Mouse (Mus musculus): Measurements from ENCODE around the gene Abcc9. TPM values are rescaled to one million over a fixed set of nuclear protein-coding genes. Genes with fewer than 3 reads are reported as not detected.

The Abcc9 gene
- polyA plus RNA-seq, 1 experiment = 7.2 TPM

DNA sequence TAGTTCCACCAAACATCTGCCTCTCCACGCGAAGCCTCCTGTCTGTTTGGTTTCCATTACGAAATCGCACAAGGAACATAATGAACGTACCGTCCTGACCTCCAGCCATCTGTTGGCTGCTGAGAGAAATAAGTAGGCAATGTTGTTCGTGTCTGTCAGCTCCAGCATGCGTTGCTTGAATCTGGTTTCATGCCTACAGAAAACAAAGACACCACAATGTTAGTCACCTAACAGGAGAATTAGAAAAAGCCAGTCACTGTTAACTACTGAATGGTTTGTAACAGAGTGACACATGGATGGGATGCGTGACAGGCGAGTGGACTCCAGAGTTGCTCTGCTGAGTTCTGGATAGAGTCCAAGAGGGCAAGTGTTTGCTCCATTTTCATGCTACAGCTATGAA is 87.8 kb downstream of the Abcc9 start:
- DNase-seq (ENCODE audit: low read depth) = peak; percentile 17

DNA sequence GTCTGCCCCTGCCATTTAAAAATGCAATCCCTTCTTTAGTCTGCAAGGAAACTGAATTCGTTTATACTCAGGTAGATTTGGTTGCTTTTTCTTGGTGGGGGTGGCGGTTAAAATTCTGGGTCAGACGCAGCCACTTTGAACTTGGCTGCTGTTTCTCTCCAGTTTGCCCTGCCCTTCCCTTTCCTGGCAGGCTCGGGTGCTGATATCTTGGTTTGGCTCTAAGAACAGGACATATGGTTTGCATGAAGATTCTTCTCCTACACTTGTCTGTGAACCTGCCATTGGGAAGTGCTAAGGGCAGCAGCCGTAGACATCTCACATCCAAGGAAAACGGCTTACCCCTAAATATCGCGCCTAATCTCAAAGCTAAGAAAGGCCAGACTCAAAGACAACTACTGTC is 89.7 kb downstream of the Abcc9 start:
- DNase-seq (ENCODE audit: low read depth) = no peak

DNA sequence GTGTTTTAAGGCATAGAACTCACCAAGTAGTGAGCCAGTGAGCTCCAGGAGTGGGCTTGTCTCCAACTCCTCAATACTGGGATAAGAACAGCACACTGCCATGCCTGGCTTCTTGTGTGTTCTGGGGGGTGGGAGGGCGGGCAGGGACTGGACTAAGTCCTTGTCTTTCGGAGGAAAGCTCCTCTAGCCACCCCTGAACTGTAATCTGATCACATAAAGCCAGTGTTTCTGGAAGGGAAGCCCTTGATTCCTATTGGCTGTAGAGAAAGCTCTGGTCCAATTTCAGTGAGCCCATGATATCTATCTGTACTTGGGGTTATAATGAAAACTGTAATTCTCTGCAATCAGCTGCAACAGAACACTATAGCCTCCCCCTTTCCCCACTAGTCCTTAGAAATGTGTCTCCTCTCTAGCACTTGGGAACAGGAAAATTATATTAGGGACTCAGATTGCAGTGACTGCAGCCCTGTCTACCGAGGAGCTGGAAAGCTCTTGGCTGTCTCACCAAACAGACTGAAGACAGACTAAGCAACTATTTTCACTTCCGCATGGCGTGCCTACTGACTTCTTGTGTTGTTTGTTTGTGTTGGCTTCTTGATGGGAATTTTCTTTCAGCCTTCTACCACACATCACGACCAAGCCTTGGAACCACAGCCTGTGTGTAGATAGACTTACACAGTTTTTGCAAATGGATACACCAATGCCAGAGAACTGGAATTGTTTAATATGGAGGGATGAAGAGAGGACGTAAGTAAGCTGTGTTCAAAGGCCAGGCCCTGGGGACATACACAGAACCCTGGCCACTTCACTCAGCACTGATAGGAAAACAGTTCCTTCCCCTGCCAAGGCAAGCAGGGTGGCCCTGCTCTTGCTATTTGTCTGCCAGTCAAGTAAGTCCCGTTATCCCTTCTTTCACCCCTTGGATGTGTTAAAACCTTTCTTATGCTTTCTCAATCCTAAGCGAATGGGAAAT is 92.4 kb downstream of the Abcc9 start:
- no peak for DNase-seq (ENCODE audit: low read depth)

DNA sequence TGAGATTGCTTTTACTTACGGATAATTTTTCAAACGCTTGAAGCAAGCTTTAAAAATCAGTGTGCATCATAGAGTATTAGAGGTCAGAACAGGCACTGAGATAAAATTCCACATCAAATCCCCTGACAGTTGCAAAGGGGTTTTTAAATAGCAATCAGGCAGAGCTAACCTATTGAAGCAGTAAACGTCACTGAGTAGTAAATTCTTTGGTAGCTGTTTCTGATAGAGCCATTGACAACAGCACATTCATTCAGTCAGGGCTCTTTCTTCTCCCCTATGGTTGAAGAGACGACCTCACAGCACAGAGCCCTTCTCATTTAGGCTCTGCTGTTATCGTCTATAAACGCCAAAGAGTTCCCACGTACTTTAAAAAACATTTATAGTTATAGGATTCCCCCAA is 95.0 kb downstream of the Abcc9 start:
- DNase-seq (ENCODE audit: low read depth) = no peak

DNA sequence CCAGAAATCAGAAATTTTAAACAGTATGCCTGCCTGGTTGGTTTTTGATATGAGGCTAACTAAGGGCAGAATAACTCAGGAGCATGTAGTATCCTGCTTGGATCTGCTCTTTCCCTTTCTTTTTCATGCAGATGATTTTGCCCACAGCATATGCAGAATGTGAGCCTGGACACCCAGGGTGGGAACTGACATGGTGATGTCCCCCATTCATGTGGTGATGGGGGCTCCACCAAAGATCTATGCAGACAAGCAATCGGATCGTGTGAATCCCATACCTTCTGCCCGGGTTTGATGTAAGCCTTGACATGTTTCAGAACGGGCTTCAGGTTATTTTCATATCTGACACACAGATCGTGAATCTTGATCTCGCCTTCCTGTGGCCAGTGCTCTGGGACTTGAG is 99.3 kb downstream of the Abcc9 start:
- DNase-seq (ENCODE audit: low read depth) = no peak

DNA sequence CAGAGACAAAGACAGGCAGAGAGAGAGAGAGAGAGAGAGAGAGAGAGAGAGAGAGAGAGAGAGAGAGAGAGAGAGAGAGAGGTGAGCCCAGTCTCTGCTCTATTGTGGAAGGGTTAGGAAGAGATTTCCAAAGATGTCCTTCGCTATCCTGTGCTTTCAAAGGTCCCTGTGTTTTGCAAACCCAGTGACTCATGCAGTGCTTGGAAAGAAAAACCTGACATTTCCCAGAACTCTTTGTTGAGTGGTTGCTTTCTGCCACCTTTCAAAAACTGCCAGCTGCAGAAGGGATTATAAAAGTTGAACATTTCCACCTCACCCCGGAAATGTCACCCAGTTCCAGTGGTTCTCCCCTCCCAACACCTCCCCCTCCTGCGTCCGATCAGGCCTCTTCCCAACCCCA is 123.3 kb downstream of the Abcc9 start:
- DNase-seq (ENCODE audit: low read depth) = no peak

DNA sequence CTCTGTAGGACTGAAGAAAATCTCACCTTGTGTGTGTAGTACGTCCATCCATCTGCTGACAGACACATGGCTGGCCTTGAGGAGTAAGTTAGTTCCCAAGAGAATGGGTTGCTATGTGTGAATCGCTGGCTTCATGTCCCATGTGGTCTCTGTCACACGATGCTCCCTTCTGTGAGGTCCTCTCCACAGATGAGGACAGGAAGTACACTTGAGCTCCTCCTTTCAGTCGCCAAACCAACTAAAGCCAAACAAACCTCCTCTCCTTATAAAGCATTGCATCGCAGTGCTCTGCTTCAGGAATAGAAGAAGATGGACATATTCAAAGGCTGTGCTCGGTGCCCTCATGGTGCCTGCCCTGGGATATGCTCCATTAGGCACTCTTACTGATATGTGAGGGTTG is 124.3 kb downstream of the Abcc9 start:
- no peak for DNase-seq (ENCODE audit: low read depth)

DNA sequence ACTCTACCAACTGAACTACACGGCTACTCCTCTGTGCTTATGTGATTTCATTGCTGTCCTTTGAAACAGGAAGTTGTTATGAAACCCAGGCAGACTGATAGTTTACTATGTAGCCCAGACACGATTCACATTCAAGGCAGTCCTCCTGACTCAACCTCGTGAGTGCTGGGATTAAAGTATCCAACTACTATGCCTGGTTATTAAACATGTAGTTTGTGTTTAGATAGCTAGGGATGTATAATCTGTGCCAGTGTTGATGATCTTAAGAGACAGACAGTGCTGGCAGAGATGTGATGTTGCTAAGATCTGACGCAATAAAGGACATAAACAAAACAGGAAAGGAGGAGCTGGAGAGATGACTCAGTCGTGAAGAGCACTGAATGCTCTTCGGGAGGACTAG is 129.2 kb downstream of the Abcc9 start:
- peak; percentile 1 for DNase-seq (ENCODE audit: low read depth)

DNA sequence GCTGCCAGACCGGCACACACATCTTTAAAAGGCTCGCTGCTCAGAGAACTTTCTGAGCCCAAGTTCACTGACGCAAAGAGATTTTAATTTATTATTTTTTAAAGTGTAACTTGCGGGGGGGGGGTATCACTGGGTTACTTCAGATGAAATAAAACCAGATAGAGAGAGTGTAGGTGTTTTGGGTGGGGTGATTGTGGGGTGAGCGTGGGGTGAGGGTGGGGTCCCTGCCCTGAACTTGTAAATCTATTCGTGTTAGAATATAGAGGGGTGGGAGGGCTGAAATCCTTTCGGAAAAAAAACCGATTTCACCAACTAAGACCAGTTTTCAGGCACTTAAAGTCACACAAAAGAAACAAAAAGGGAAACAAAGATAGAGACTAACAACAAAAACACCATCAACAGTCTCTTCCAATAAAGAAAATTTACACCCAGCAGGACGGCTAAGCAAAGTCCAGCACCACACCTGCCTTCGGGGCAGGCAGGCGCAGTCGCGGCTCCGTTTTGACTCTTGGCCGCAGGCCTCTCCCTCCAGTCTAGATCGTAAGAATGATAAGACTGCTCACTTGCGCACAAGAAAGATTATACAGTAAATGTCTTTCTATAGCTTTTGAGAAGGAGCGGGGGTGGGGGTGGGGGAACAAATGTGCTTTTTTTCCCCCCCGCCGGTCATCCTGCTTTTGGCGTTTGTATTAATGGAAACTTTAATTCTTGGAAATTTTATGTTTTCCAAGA is 130.3 kb downstream of the Abcc9 start:
- DNase-seq (ENCODE audit: low read depth) = no peak

DNA sequence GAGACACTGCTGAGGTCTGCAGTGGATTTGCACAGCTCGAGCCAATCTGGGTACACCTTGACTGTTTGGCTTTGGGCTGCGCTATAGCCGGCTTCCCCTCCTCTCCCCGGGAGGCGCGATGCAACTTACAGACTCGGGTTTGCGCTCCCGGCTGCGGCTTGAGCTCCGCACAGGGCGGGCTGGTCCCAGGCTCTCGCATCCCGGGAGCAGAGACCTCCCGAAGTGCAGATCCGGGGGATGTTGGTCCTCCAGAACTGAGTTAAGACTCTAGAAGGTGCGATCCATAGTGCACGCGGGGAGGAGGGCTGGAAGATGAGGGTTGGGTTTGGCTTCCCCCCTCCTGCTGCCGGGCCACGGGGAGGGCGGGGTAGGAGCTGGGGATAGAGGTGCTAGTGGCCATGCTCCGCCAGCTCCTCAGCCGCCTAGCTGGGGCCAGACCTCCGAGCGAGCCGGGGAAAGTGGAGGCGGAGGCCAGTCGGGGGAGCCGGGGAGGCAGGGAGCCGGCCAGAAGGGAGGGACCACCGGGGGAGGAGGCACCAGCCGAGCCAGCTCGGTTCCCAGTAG is 131.0 kb downstream of the Abcc9 start, which contains the start of gene Kcnj8:
Kcnj8 (minus strand) TSS at position 560 of the 564 bp plus-strand sequence.
- no peak for DNase-seq (ENCODE audit: low read depth)

DNA sequence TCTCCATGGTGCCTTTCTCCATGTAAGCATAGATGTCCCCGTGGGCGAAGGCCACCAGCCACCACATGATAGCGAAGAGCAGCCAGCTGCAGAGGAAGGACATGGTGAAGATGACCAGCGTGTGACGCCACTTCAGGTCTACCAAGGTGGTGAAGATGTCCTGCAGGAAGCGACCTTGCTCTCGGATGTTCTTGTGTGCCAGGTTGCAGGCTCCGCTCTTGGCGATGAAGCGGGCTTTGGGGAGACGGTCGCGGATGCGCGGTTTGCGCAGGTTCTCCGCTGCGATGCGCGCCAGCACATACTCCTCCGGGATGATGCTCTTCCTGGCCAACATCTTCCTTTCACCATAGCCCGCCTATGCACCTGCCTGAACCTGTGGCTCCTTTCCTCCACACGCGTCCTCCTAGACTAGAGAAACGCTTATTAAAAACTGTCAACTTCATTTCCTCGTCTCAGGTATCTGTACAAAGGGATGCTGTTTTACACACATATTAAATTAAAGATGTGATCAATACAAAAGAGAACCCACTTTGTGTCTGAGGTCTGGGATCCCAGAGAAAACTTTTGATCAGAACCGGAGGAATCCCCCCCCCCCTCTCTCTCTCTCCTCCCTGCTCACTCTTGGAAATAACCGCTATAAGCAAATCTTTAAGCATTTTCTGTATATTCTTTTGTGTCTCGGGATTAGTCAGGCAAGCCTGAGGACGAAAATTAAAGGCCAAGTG is 131.9 kb downstream of the Abcc9 start:
- DNase-seq (ENCODE audit: low read depth) = no peak

DNA sequence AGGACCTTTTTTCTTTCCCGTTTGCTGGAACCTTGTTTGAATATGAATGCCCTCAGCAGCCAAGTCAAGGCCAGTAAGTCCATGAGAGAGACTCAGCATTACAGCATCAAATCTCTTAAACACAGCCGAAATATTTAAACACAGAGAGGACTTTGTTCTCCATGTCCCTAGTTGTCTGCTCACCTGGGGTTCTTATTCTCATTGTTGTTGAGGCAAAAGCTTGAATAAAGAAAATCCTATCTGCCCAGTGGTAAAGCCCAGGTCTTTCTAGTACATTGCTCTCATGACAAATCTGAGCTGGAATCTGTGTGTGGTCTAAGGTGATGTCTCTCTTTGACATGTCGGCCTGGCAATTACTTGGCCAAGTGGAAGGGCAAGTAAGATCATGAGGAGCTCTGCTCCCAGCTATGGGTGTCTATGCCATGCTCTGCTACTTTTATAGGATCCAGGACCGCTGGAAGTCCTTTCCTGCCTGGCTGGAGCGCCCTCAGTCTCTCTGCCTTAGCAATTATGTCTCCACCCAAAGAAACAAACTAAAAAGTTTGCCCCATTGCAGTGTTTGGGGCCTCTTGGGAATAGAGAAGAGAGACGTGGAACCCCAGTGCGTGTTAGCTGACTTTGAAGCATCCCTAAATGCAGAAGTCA is 133.3 kb downstream of the Abcc9 start:
- no peak for DNase-seq (ENCODE audit: low read depth)

DNA sequence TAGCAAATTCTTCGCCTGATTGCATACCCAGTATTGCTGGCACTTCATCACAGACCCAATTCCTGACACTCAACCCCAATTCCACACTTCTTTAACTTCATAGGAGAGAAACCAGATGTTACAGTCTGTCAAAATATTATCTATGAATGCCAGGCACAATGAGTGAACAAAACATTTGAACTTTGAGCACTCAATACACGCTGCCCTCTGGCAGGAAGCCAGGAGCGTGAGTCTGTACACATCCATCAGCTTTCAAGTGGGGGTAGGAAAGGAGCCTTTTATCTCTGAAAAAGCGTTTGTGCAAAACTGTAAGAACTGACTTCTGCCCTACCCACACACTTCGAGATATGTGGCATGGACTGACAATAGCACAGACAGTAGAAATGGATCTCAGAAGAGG is 134.7 kb downstream of the Abcc9 start:
- no peak for DNase-seq (ENCODE audit: low read depth)

DNA sequence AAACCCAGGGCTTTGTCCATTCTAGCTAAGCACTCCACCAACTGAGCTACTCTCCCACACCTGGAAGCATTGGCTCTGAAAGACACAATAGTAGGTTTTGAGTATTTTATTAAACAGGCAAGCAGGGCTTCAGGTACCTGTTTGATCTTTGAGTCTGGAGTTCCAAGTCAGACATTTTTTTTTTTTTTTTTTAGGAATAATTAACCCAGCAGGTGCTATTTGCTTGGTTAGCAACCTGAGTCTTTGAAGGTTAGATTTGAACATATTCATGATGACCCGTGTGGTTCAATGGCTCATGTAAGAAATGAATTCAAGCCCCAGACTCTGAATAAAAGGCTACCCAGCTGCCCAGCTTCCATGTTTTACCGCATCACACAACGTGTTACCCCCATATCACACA is 137.4 kb downstream of the Abcc9 start:
- DNase-seq (ENCODE audit: low read depth) = no peak

DNA sequence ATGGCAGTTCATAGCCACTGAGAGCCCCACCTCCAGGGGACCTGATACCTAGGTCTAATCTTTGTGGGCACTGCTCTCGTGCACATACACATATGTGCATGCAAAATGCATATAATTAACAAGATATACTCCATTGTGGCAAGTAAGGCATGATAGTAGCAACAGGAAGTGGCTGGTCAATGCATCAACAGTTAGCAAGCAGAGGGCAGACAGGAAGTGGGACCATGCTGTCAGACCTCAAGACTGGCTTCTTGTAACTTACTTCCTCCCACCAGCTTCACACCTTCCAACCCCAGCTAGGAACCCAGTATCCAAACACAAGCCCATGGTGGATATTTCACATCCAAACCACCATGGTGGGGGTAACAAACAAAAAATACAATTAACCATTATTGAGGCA is 141.0 kb downstream of the Abcc9 start:
- DNase-seq (ENCODE audit: low read depth) = no peak

DNA sequence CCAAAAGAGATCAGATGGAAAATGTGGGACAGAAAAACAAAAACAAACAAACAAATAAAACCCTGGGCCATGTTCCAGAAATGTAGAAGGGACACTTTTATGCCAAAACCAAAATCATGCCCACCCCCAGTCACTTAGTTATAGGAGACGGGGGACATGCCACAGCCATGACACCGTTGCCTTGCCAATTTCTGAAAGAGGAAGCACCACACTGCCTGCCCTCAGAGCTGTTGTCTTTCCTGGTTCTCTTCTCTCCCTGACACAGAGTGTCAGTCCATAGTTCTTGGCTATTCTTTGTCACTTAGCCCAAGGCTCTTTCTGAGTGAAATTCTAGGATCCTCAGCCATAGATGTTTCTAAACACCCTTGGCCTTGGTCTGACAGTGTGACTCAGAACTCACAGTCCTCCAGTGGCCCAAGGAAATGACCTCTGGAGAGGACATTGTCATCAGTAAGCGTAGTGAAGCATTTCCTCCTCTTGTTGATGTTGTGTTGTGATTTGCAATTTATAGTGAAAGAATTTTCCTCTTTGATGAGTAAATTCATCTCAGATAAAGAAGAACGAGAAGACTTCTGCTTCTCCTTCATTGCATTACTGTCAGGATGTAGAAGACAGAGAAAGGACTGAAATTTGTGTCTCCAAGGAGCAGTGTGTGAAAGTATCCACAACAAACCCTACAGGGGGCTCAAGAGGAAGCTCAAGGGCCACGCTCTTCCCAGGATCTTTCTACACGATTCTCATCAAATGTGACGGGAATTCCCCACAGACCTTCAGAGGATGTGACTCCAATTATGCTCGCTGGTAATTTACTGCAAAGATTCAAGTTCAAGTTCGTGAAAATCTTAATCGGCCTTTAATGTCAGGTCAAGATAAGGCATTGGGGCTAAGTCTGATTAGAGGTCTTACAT is 143.1 kb downstream of the Abcc9 start:
- DNase-seq (ENCODE audit: low read depth) = no peak

DNA sequence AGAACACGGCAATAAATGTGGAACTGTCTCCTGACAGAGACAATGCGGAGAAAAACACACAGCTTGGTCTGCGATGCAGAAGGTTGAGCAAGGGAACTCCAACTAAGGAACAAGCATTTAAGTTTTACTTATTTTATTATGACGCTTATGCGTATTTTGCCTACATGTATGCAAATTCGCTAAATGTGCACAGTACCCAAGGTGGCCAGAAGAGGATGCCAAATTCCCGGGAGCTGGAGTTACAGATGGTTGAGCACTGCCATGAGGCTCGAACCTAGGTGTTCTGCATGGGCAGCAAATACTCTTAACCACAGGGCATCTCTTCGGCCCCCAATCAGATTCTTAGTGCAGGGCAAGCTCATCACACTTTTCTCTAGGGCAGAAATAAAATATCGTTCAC is 144.0 kb downstream of the Abcc9 start:
- no peak for DNase-seq (ENCODE audit: low read depth)

DNA sequence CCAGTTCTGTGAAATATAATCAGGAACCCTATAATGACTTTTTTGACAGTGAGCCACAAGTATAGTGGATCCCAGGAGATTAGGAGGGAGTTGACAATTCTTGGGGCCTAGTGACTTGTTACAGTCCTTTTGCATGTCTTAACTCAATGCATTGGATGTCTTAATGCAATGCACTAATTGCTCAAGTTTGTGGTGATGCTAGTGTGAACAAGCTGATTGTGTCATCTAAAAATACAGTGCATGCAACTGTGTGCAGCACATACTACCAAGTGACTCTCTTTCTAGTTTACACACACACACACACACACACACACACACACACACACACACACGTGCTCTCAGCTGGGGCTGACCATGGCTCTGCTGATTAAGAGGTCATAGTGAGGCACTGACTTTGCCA is 146.1 kb downstream of the Abcc9 start:
- DNase-seq (ENCODE audit: low read depth) = no peak

DNA sequence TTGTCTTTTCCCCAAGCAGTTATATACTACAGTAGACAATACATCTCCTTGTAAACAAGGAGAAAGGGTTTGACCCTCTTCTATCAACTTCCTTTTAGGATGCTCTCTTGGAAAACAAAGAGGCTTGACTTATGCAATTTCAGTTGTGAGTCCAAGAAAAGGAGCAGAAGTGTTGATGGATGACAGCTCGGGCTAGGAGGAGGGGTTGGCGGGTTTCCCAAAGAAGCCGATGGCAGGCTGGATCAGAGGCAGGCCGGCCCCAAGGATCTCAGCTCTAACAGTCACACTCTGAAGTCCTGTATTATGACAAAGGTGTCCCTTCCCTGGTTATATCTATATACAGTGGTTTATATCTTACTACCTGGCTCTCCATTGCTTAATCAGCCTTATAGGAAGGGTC is 150.6 kb downstream of the Abcc9 start:
- no peak for DNase-seq (ENCODE audit: low read depth)

DNA sequence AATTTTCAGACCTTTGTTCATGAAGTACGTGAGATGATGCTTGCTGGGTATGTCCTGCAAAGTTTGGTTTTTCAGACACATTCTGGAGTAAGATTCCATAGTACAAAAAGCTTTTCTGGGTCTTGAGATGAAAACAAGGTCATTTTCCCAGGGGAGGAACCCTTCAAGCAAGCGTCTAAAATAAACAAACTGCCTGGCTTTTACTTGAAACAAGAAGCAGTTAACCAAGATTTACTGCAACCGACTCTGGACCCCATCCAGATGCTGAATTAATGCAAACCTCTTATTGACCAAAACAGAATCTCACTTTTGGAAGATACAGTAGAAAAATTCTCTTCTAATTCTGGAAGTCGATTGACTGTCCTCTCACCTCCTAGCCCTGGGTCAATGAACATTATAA is 151.2 kb downstream of the Abcc9 start:
- no peak for DNase-seq (ENCODE audit: low read depth)
